Mouse (Mus musculus) ES-E14 (cell line): Measurements from ENCODE around the gene Uvrag. TPM values are rescaled to one million over a fixed set of nuclear protein-coding genes. Genes with fewer than 3 reads are reported as not detected.

ENCODE experiments used
- DNase-seq: peaks from one replicate; pipeline ENCODE4 v3.0.0-alpha.2; 2013; ENCODE audit warnings: low read depth, low spot score
- H3K27ac ChIP-seq: 2 replicates; pipeline ENCODE4 v1.5.1; 2012; ENCODE audit warnings: low read depth, mild to moderate bottlenecking, low read length, moderate library complexity, mixed read lengths; ENCODE audit not compliant: poor library complexity, insufficient read depth, severe bottlenecking
- H3K36me3 ChIP-seq: 2 replicates; pipeline ENCODE4 v1.6.1; 2012; ENCODE audit warnings: mild to moderate bottlenecking, low read length, moderate library complexity, mixed read lengths; ENCODE audit not compliant: control insufficient read depth, poor library complexity, insufficient read depth, severe bottlenecking
- H3K4me1 ChIP-seq, 2 experiments: fragments of 150-350 bp in 1 of 2; sonication (generic) in 1 of 2; 2 replicates each; pipeline ENCODE4 v1.6.1; 2012; ENCODE audit warnings: low read length in 2 of 2, mild to moderate bottlenecking in 1 of 2, mixed read lengths in 1 of 2; ENCODE audit not compliant: control insufficient read depth in 2 of 2, insufficient read depth in 2 of 2, poor library complexity in 1 of 2
- H3K4me3 ChIP-seq, 2 experiments: fragments of 150-350 bp in 1 of 2; sonication (generic) in 1 of 2; 2 replicates each; pipeline ENCODE4 v1.5.1; 2012; ENCODE audit warnings: low read length in 2 of 2, low read depth in 1 of 2, mild to moderate bottlenecking in 1 of 2, mixed read lengths in 1 of 2; ENCODE audit not compliant: insufficient read depth in 1 of 2, poor library complexity in 1 of 2, severe bottlenecking in 1 of 2
- H3K9ac ChIP-seq: 2 replicates; pipeline ENCODE4 v1.6.1; 2012; ENCODE audit warnings: low read depth, mild to moderate bottlenecking, low read length, mixed read lengths; ENCODE audit not compliant: poor library complexity, insufficient read depth, severe bottlenecking
- H3K9me3 ChIP-seq: fragments of 150-350 bp; sonication (generic); 2 replicates; pipeline ENCODE4 v1.6.1; 2012; ENCODE audit warnings: low read depth, mild to moderate bottlenecking, low read length; ENCODE audit not compliant: control insufficient read depth, insufficient read depth
- CHD2 ChIP-seq: IDR thresholded peaks from 2 replicates; pipeline ENCODE4 v1.6.1; 2014; ENCODE audit warnings: mild to moderate bottlenecking, low read depth, low read length, inconsistent platforms
- HCFC1 ChIP-seq: IDR thresholded peaks from 2 replicates; pipeline ENCODE4 v1.6.1; 2012; ENCODE audit warnings: low read length, inconsistent platforms, borderline replicate concordance; ENCODE audit not compliant: insufficient read depth
- MAFK ChIP-seq: IDR thresholded peaks from 2 replicates; pipeline ENCODE4 v1.6.1; 2014; ENCODE audit warnings: mild to moderate bottlenecking, low read depth, low read length, inconsistent platforms; ENCODE audit not compliant: insufficient read depth
- ZC3H11A ChIP-seq: IDR thresholded peaks from 2 replicates; pipeline ENCODE4 v1.6.1; 2012; ENCODE audit warnings: low read depth, mild to moderate bottlenecking, inconsistent platforms, low read length, borderline replicate concordance
- ZNF384 ChIP-seq: IDR thresholded peaks from 2 replicates; pipeline ENCODE4 v1.6.1; 2012; ENCODE audit warnings: low read depth, low read length, inconsistent platforms
- in situ Hi-C, 2 experiments: fragments of 600-800 bp; cut with MboI; formaldehyde crosslinking; loops; one replicate each; pipeline ENCODE4 v1.15.1; 2025; ENCODE audit warnings: low sequenced_read_pairs in 2 of 2, inconsistent platforms in 1 of 2; ENCODE audit not compliant: unreplicated experiment in 2 of 2
- total RNA-seq: library from RNA; depleted of rRNA; stranded (reverse); fragments of 300-350 nt; gene quantifications from 2 replicates; pipeline ENCODE4 v1.2.3, GENCODE M21; 2012

The Uvrag gene
- total RNA-seq, 1 experiment, result 14.6 TPM

GRCm38 (mm10) chr7:99126057-99126456, 14.9 kb downstream of the Uvrag start:
- Histone ChIP-seq H3K36me3 (no peaks in the 10 kb centered on the region), H3K4me1 (peaks cover 2 to 10% of the 10 kb centered on the region in 2 experiments; a peak in 3 of 4 replicates), H3K4me3 (no peak overlapping the region), H3K27ac (no peak overlapping the region), H3K9me3 (no peaks in the 10 kb centered on the region), H3K9ac (no peak overlapping the region)
- TF ChIP-seq ZNF384 (no peak), HCFC1 (no peak), MAFK (no peak), ZC3H11A (no peak), CHD2 (no peak)
- in situ Hi-C loops, result no loop called here
- no peak for DNase-seq

- Histone ChIP-seq H3K9me3 (no peaks in the 10 kb centered on the region), H3K4me3 (0 out of 4 replicates have a peak overlapping the region, but pooled peaks of 1 of the 2 experiments have one; percentile 2), H3K27ac (no peak overlapping the region), H3K4me1 (peaks cover 0 to 7% of the 10 kb centered on the region in 2 experiments; a peak in 2 of 4 replicates), H3K9ac (no peak overlapping the region), H3K36me3 (no peaks in the 10 kb centered on the region)
- DNase-seq, result no peak
- TF ChIP-seq ZC3H11A, result no peak
- in situ Hi-C loops, result no loop called here
Observed at GRCm38 (mm10) chr7:99122651-99123050, 18.3 kb downstream of the Uvrag start.

- Histone ChIP-seq H3K27ac (no peak overlapping the region), H3K4me1 (peaks cover 0 to 3% of the 10 kb centered on the region in 2 experiments; a peak in 2 of 4 replicates)
- in situ Hi-C loops, result no loop called here
Observed at GRCm38 (mm10) chr7:99120865-99121521, 19.9 kb downstream of the Uvrag start.

GRCm38 (mm10) chr7:99120082-99120481, 20.9 kb downstream of the Uvrag start:
- Histone ChIP-seq H3K4me1 (peaks cover 0 to 2% of the 10 kb centered on the region in 2 experiments; a peak in 2 of 4 replicates), H3K4me3 (no peak overlapping the region), H3K36me3 (no peaks in the 10 kb centered on the region), H3K9ac (no peak overlapping the region), H3K27ac (no peak overlapping the region), H3K9me3 (no peaks in the 10 kb centered on the region)
- in situ Hi-C loops, result no loop called here
- no peak for TF ChIP-seq HCFC1
- no peak for DNase-seq

More at GRCm38 (mm10) chr7:99120865-99121521, 19.9 kb downstream of the Uvrag start:
- Histone ChIP-seq H3K36me3 (no peaks in the 10 kb centered on the region), H3K9me3 (no peaks in the 10 kb centered on the region), H3K4me3 (no peak overlapping the region), H3K9ac (no peak overlapping the region)
- no peak for DNase-seq
- no peak for TF ChIP-seq HCFC1

- H3K9me3 ChIP-seq, result no peaks in the 10 kb centered on the region
- TF ChIP-seq ZNF384 (no peak), CHD2 (no peak), MAFK (no peak), ZC3H11A (no peak), HCFC1 (no peak)
- H3K9ac ChIP-seq, result no peak overlapping the region
- H3K4me3 ChIP-seq, result no peak overlapping the region
- H3K27ac ChIP-seq, result no peak overlapping the region
- in situ Hi-C loops, result no loop called here
- no peaks in the 10 kb centered on the region for H3K36me3 ChIP-seq
- no peak for DNase-seq
- no peaks in the 10 kb centered on the region; a peak in 1 of 4 replicates for H3K4me1 ChIP-seq
Observed at GRCm38 (mm10) chr7:99116781-99117180, 24.2 kb downstream of the Uvrag start.
